ENCODE assay signal across 9 mouse cellular contexts in the genomic region with DNA sequence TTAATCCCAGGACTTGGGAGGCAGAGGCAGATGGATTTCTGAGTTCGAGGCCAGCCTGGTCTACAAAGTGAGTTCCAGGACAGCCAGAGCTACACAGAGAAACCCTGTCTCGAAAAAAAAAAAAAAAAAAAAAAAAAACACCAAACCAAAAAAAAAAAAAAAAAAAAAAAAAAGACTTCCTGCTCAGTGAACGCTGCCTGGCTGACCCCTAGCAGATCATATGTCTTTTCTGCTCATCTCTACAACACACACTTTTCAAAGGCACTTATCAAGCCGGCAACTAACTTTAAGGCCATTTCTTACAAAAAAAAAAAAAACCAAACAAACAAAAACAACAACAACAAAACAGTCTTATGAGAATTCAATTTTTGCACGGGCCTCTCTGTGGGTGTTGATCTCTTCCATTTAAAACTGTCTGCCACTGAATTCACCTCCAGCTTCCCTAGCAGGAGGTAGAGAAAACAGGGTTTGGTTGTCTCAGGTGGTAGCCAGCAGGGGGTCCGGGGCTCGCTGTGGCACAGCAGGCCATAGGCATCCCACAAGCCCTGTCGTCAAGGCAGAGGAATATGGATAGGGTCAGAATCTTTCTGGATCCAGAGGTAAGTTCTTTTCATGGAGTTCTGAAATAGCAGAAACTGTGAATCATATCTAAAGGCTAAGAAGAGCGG. TPM values are rescaled to one million over a fixed set of nuclear protein-coding genes. Genes with fewer than 3 reads are reported as not detected.
DNase-seq lines count a peak whose midpoint lies in the region; ATAC-seq and TF ChIP-seq lines count a peak whose summit lies in the region.
"Had no signal": no experiment of that assay in that cellular context is flagged by ENCODE, and none has a peak within 500 bp of the region (broad histone marks: within the 10 kb centered on the region; RNA-seq: fewer than 3 reads in every experiment).

No protein-coding gene starts in this region.

- DNase-seq in heart, adult 2 months, result no peak
- DNase-seq in embryonic facial prominence, embryonic 10.5 days (ENCODE audit: low spot score), result peak; percentile 58
- DNase-seq in neural tube, embryonic 10.5 days (ENCODE audit: extremely low spot score, low spot score), result peak; percentile 47
- DNase-seq in layer of hippocampus, postnatal 36 days, result no peak
- DNase-seq in urinary bladder, postnatal 14 days (ENCODE audit: low spot score), result no peak
- DNase-seq in natural killer cell, adult 2 months (ENCODE audit: low spot score in 2 of 2), result no peak

- no peaks in the 10 kb centered on the region for H3K9me3 ChIP-seq in heart, embryonic 13.5 days
- no peaks in the 10 kb centered on the region for H3K9me3 ChIP-seq in embryonic facial prominence, embryonic 10.5 days
- H3K9me3 ChIP-seq in hindbrain, embryonic 16.5 days (ENCODE audit: control insufficient read depth, low read length), result no peaks in the 10 kb centered on the region
- H3K9me3 ChIP-seq: G1E had no signal

- intact Hi-C loops in heart, adult 2 months (cut with DNase I), result no loop called here

- no peak for TF ChIP-seq EP300 in heart, adult 2 months (IDR thresholded peaks at IDR 0.05; ENCODE audit: insufficient read depth, low read depth, low read length)

- peaks cover 16% of the 10 kb centered on the region for H3K4me1 ChIP-seq in heart, embryonic 13.5 days
- no peaks in the 10 kb centered on the region; the same call in 1 of the 2 replicates for H3K4me1 ChIP-seq in heart, adult 2 months (ENCODE audit: control insufficient read depth, insufficient read depth, low read length)
- peaks cover 38% of the 10 kb centered on the region for H3K4me1 ChIP-seq in embryonic facial prominence, embryonic 10.5 days
- H3K4me1 ChIP-seq in hindbrain, embryonic 16.5 days (ENCODE audit: control insufficient read depth, insufficient read depth, low read depth, low read length), result peaks cover 18% of the 10 kb centered on the region

- H3K27me3 ChIP-seq in heart, embryonic 13.5 days (replicated peaks), result no peaks in the 10 kb centered on the region
- H3K27me3 ChIP-seq in heart, adult 2 months (ENCODE audit: control insufficient read depth, insufficient read depth, low read length), result no peaks in the 10 kb centered on the region
- no peaks in the 10 kb centered on the region for H3K27me3 ChIP-seq in embryonic facial prominence, embryonic 10.5 days (replicated peaks; ENCODE audit: low read depth, poor library complexity, severe bottlenecking)
- H3K27me3 ChIP-seq in hindbrain, embryonic 16.5 days (replicated peaks; ENCODE audit: control insufficient read depth, insufficient read depth, low read length), result no peaks in the 10 kb centered on the region

- H3K4me3 ChIP-seq in heart, embryonic 13.5 days, result peak overlapping the region; percentile 91
- no peak overlapping the region for H3K4me3 ChIP-seq in heart, adult 2 months
- H3K4me3 ChIP-seq in embryonic facial prominence, embryonic 10.5 days, result peak overlapping the region; percentile 85
- peak overlapping the region; percentile 90 for H3K4me3 ChIP-seq in hindbrain, embryonic 16.5 days (ENCODE audit: low read length)

- H3K79me2 ChIP-seq in heart, adult 2 months (replicated peaks; ENCODE audit: control insufficient read depth, insufficient read depth, low read length), result no peaks in the 10 kb centered on the region

- no peak overlapping the region for H3K27ac ChIP-seq in heart, embryonic 13.5 days (replicated peaks)
- no peak overlapping the region for H3K27ac ChIP-seq in heart, adult 2 months
- peak overlapping the region; percentile 100 for H3K27ac ChIP-seq in embryonic facial prominence, embryonic 10.5 days (replicated peaks)
- no peak overlapping the region for H3K27ac ChIP-seq in hindbrain, embryonic 16.5 days (ENCODE audit: low read depth, low read length)

- WGBS in heart, embryonic 13.5 days, result 31% methylated on average over 9 of the region's 9 CpGs
- WGBS in heart, adult 2 months, result 74% methylated on average over 8 of the region's 9 CpGs
- 14% methylated on average over 9 of the region's 9 CpGs for WGBS in embryonic facial prominence, embryonic 10.5 days
- WGBS in hindbrain, embryonic 16.5 days, result 21% methylated on average over 8 of the region's 9 CpGs

- no peak for ATAC-seq in heart, embryonic 13.5 days (ENCODE audit: extremely low read depth, insufficient number of reproducible peaks, low FRiP score, low TSS enrichment)
- no peak for ATAC-seq in hindbrain, embryonic 16.5 days

- H3K9ac ChIP-seq in heart, embryonic 13.5 days, result peak overlapping the region; percentile 47; the same call in 1 of the 2 replicates
- H3K9ac ChIP-seq in heart, adult 2 months (ENCODE audit: low read depth, low read length), result no peak overlapping the region
- 0 out of 2 replicates have a peak overlapping the region, but pooled peaks have one; percentile 16 for H3K9ac ChIP-seq in hindbrain, embryonic 16.5 days (ENCODE audit: low read depth, low read length)

- TF ChIP-seq CTCF in heart, adult 2 months (IDR thresholded peaks at IDR 0.05), result no peak

- no peaks in the 10 kb centered on the region for H3K36me3 ChIP-seq in heart, embryonic 13.5 days
- H3K36me3 ChIP-seq in heart, adult 2 months (ENCODE audit: control insufficient read depth, insufficient read depth, low read length), result no peaks in the 10 kb centered on the region
- peaks cover 42% of the 10 kb centered on the region for H3K36me3 ChIP-seq in embryonic facial prominence, embryonic 10.5 days (replicated peaks)
- no peaks in the 10 kb centered on the region; the same call in 1 of the 2 replicates for H3K36me3 ChIP-seq in hindbrain, embryonic 16.5 days (ENCODE audit: control insufficient read depth, insufficient read depth, low read length)
- H3K36me3 ChIP-seq: G1E had no signal

- no peak for TF ChIP-seq POLR2A in heart, adult 2 months (IDR thresholded peaks at IDR 0.05; ENCODE audit: insufficient read depth, low read depth, low read length)

- peak overlapping the region; percentile 83 for H3K4me2 ChIP-seq in heart, embryonic 13.5 days
- H3K4me2 ChIP-seq in hindbrain, embryonic 16.5 days (ENCODE audit: low read length), result peak overlapping the region; percentile 67

RNA-seq across cellular contexts. Expression of gene H2afy2, which starts 2.4 kb away (rescaled TPM):
- polyA plus RNA-seq in heart, embryonic 13.5 days (2015; fragmentation: Nextera tagmentation; extraction: Ambion mirVana), result 57.3 and 65.3 TPM in 2 replicates
- total RNA-seq in heart, adult 2 months (2021), result 1 to 10 TPM; 3.4 to 4.7 TPM
- polyA plus RNA-seq in heart, adult 2 months (2012; rRNA removed), result 4.2 and 4.6 TPM in 2 replicates
- 368 and 392 TPM in 2 replicates for polyA plus RNA-seq in embryonic facial prominence, embryonic 10.5 days (2016; fragmentation: Nextera tagmentation; extraction: Ambion mirVana)
- 237 and 252 TPM in 2 replicates for polyA plus RNA-seq in hindbrain, embryonic 16.5 days (2015; fragmentation: Nextera tagmentation; extraction: Ambion mirVana)
- 10 to 100 TPM; 13.7 to 14.5 TPM for total RNA-seq in layer of hippocampus, postnatal 36 days (2021)
- polyA plus RNA-seq: G1E had no signal

Comparison
In these comparisons a context has a peak if more than half of its experiments do, and no peak if none do; other contexts are left out.
1. RNA of gene H2afy2, which starts 2.4 kb away (polyA plus RNA-seq): 368 to 392 TPM in embryonic facial prominence, embryonic 10.5 days, 237 to 252 TPM in hindbrain, embryonic 16.5 days and 57.3 to 65.3 TPM in heart, embryonic 13.5 days; 4.2 to 4.6 TPM in heart, adult 2 months; every median in the first group is over 10 times any median in the second.
2. DNase-seq: peak in embryonic facial prominence, embryonic 10.5 days (single experiment) and neural tube, embryonic 10.5 days (single experiment); none in heart, adult 2 months (0 of 2), layer of hippocampus, postnatal 36 days (0 of 2), urinary bladder, postnatal 14 days (single experiment) and natural killer cell, adult 2 months (0 of 2).